Mouse (Mus musculus): ENCODE data around the gene Ms4a6b. TPM values are rescaled to one million over a fixed set of nuclear protein-coding genes. Genes with fewer than 3 reads are reported as not detected.
A peak's percentile ranks its signal among the peaks of the same experiment; 100 is the strongest.
"Not testable (repeated sequence)": the region's sequence is repeated elsewhere in the genome, so short reads cannot be mapped to it uniquely, and the experiment has no call there.

Gene Ms4a6b
- total RNA-seq, 1 experiment from 2014 or later: 127 TPM

- not testable (repeated sequence) for ATAC-seq (replicated peaks; ENCODE audit: insufficient number of reproducible peaks, low FRiP score, low TSS enrichment, poor library complexity, severe bottlenecking)
Measured at GRCm38 (mm10) chr19:11517373-11517772, 1.1 kb downstream of the Ms4a6b start.

GRCm38 (mm10) chr19:11518356-11518755 is 2.0 kb downstream of the Ms4a6b start:
- ATAC-seq (replicated peaks; ENCODE audit: insufficient number of reproducible peaks, low FRiP score, low TSS enrichment, poor library complexity, severe bottlenecking): peak; percentile 75

GRCm38 (mm10) chr19:11520146-11520545 is 3.8 kb downstream of the Ms4a6b start:
- no peak for ATAC-seq (replicated peaks; ENCODE audit: insufficient number of reproducible peaks, low FRiP score, low TSS enrichment, poor library complexity, severe bottlenecking)

GRCm38 (mm10) chr19:11533421-11533820 is 17.1 kb downstream of the Ms4a6b start:
- ATAC-seq (replicated peaks; ENCODE audit: insufficient number of reproducible peaks, low FRiP score, low TSS enrichment, poor library complexity, severe bottlenecking): 0 out of 2 replicates have a peak, but pooled peaks have one; percentile 47

- no peak for ATAC-seq (replicated peaks; ENCODE audit: insufficient number of reproducible peaks, low FRiP score, low TSS enrichment, poor library complexity, severe bottlenecking)
Measured at GRCm38 (mm10) chr19:11533888-11534445, 17.7 kb downstream of the Ms4a6b start.

- no peak for ATAC-seq (replicated peaks; ENCODE audit: insufficient number of reproducible peaks, low FRiP score, low TSS enrichment, poor library complexity, severe bottlenecking)
Measured at GRCm38 (mm10) chr19:11536593-11536992, 20.3 kb downstream of the Ms4a6b start, which contains the start of gene Ms4a4d. Gene Ms4a4d (plus strand): TSS chr19:11536801.

GRCm38 (mm10) chr19:11537336-11537735 is 21.0 kb downstream of the Ms4a6b start:
- ATAC-seq (replicated peaks; ENCODE audit: insufficient number of reproducible peaks, low FRiP score, low TSS enrichment, poor library complexity, severe bottlenecking): no peak

- peak; percentile 98 for ATAC-seq (replicated peaks; ENCODE audit: insufficient number of reproducible peaks, low FRiP score, low TSS enrichment, poor library complexity, severe bottlenecking)
Measured at GRCm38 (mm10) chr19:11540166-11540821, 24.0 kb downstream of the Ms4a6b start.

GRCm38 (mm10) chr19:11544383-11544782 is 28.1 kb downstream of the Ms4a6b start:
- ATAC-seq (replicated peaks; ENCODE audit: insufficient number of reproducible peaks, low FRiP score, low TSS enrichment, poor library complexity, severe bottlenecking): not testable (repeated sequence)

- no peak for ATAC-seq (replicated peaks; ENCODE audit: insufficient number of reproducible peaks, low FRiP score, low TSS enrichment, poor library complexity, severe bottlenecking)
Measured at GRCm38 (mm10) chr19:11547911-11548310, 31.6 kb downstream of the Ms4a6b start.

- no peak for ATAC-seq (replicated peaks; ENCODE audit: insufficient number of reproducible peaks, low FRiP score, low TSS enrichment, poor library complexity, severe bottlenecking)
Measured at GRCm38 (mm10) chr19:11554726-11555125, 38.4 kb downstream of the Ms4a6b start.

GRCm38 (mm10) chr19:11559560-11559959 is 43.2 kb downstream of the Ms4a6b start:
- peak; percentile 100 for ATAC-seq (replicated peaks; ENCODE audit: insufficient number of reproducible peaks, low FRiP score, low TSS enrichment, poor library complexity, severe bottlenecking)

GRCm38 (mm10) chr19:11574965-11575364 is 58.7 kb downstream of the Ms4a6b start:
- ATAC-seq (replicated peaks; ENCODE audit: insufficient number of reproducible peaks, low FRiP score, low TSS enrichment, poor library complexity, severe bottlenecking): no peak

Other genes with a start within 250 kb of the Ms4a6b start
- not detected in 3 replicates for gene Ms4a5, start 232.6 kb upstream of the Ms4a6b start, total RNA-seq (2017)
- gene Ms4a14, start 202.1 kb upstream of the Ms4a6b start, total RNA-seq (2017): 0.29 to 0.64 TPM in 2 of 3 replicates, not detected in the other
- gene Ms4a7, start 180.4 kb upstream of the Ms4a6b start, total RNA-seq (2017): 2.2 to 2.4 TPM (median 2.4 TPM) in 3 replicates
- 8.1 to 35.7 TPM (median 9.7 TPM) in 3 replicates for gene Ms4a4a, start 141.0 kb upstream of the Ms4a6b start, total RNA-seq (2017)
- 52.0 to 109 TPM (median 89.6 TPM) in 3 replicates for gene Ms4a4c, start 111.7 kb upstream of the Ms4a6b start, total RNA-seq (2017)
- 78.1 to 289 TPM (median 80.3 TPM) in 3 replicates for gene Ms4a4b, start 73.0 kb upstream of the Ms4a6b start, total RNA-seq (2017)
- gene Ms4a6c, start 47.1 kb upstream of the Ms4a6b start, total RNA-seq (2017): 292 to 487 TPM (median 394 TPM) in 3 replicates
- 50.1 to 131 TPM (median 127 TPM) in 3 replicates for gene Gm8369, start 30.6 kb upstream of the Ms4a6b start, total RNA-seq (2017)
- not detected in 3 replicates for gene Ms4a4d, start 20.3 kb downstream of the Ms4a6b start, total RNA-seq (2017)
- 8.2 to 23.7 TPM (median 14.1 TPM) in 3 replicates for gene Ms4a6d, start 88.3 kb downstream of the Ms4a6b start, total RNA-seq (2017)
- 22.8 to 63.8 TPM (median 63.0 TPM) in 3 replicates for gene Ms4a2, start 107.2 kb downstream of the Ms4a6b start, total RNA-seq (2017)
- 0.96 TPM in 1 of 3 replicates, not detected in the others for gene Ms4a3, start 124.3 kb downstream of the Ms4a6b start, total RNA-seq (2017)
- gene Oosp2, start 144.0 kb downstream of the Ms4a6b start, total RNA-seq (2017): not detected in 3 replicates
- gene Oosp1, start 174.6 kb downstream of the Ms4a6b start, total RNA-seq (2017): 1.5 TPM in 1 of 3 replicates, not detected in the others
- gene Oosp3, start 180.5 kb downstream of the Ms4a6b start, total RNA-seq (2017): not detected in 3 replicates
- gene Gif, start 231.0 kb downstream of the Ms4a6b start, total RNA-seq (2017): not detected in 3 replicates

Data from monocyte, adult 5-6 weeks (primary cell).